Mouse (Mus musculus) erythroblast, embryonic 14.5 days (primary cell): Measurements from ENCODE around the gene Aen.

ENCODE experiments used
- GATA1 ChIP-seq: IDR thresholded peaks from 2 replicates; pipeline ENCODE4 v1.6.1; 2012; ENCODE audit warnings: low read length, inconsistent platforms, mixed read lengths
- TAL1 ChIP-seq: IDR thresholded peaks from 3 replicates; pipeline ENCODE4 v1.6.1; 2012; ENCODE audit warnings: low read length, inconsistent platforms, mixed read lengths

- TF ChIP-seq GATA1 (peak; percentile 7; the same call in 1 of the 2 replicates), TAL1 (no peak)
Observed at GRCm38 (mm10) chr7:78846737-78847434, 48.8 kb upstream of the Aen start, which contains the start of gene Det1.
